In the genomic region with DNA sequence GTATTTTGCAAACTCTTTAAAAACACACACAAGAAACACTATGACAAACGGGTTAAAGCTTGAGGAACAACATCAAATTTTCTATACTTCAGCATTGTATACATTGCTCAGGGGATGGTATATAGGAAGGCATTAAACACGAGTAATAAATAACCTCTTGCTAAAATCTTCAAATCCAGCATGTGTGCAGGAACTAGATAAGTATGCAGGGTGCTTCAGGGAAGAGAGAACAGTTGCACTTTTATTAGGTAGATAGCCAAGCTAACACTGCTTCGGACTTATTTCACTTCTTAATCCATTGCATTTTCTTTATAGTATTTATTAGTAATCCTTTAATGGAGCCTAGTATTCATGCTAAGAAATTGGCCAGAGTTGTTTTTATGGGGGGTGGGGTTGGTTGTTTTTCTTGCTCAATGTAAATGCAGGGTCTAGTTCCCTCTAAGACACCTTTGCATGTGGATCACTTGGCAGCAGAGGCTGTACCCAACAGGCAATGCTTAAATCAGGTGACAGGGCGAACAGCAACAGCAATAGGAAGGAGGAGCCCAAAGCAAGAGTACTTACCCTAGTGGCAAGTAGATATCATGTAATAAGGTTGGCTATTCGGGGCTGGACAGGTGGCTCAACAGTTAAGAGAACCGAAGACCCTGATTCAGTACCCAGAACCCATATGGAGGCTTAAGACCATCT, we compare ENCODE assay signal across 23 mouse cellular contexts.
"Had no signal": no experiment of that assay in that cellular context is flagged by ENCODE, and none has a peak within 500 bp of the region (broad histone marks: within the 10 kb centered on the region; RNA-seq: fewer than 3 reads in every experiment).

No protein-coding gene starts in this region.

- ATAC-seq: liver, postnatal 0 days; lung, postnatal 0 days; midbrain, embryonic 16.5 days had no signal

- DNase-seq: liver, postnatal 0 days; lung, adult 2 months; lung, postnatal 14 days; lung, postnatal 36 days; midbrain, embryonic 14.5 days; retina, postnatal 1 day; right cerebral cortex, adult 18-20 months; right cerebral cortex, postnatal 25 days; right cerebral cortex, postnatal 4 days; spleen, adult 18-20 months; thymus, adult 18-20 months; thymus, postnatal 14 days; thymus, postnatal 36 days had no signal

- H3K27me3 ChIP-seq: lung, embryonic 15.5 days; megakaryocyte, embryonic 14.5 days; midbrain, embryonic 12.5 days; neural tube, embryonic 13.5 days; neural tube, embryonic 15.5 days had no signal

- H3K9ac ChIP-seq: liver, postnatal 0 days; lung, embryonic 15.5 days; midbrain, embryonic 12.5 days; neural tube, embryonic 13.5 days; neural tube, embryonic 15.5 days had no signal

- H3K27ac ChIP-seq: lung, embryonic 15.5 days; macrophage; midbrain, embryonic 10.5 days; midbrain, embryonic 12.5 days; neural tube, embryonic 13.5 days; neural tube, embryonic 15.5 days had no signal

- H3K36me3 ChIP-seq: lung, embryonic 15.5 days; midbrain, embryonic 12.5 days; neural tube, embryonic 13.5 days; neural tube, embryonic 15.5 days had no signal

- H3K4me3 ChIP-seq: lung, embryonic 15.5 days; megakaryocyte, embryonic 14.5 days; midbrain, embryonic 10.5 days; midbrain, embryonic 12.5 days; myocyte; neural tube, embryonic 13.5 days; neural tube, embryonic 15.5 days had no signal

- H3K9me3 ChIP-seq: lung, embryonic 15.5 days; megakaryocyte, embryonic 14.5 days; midbrain, embryonic 10.5 days; midbrain, embryonic 12.5 days; neural tube, embryonic 13.5 days; neural tube, embryonic 15.5 days had no signal

- H3K4me2 ChIP-seq: lung, embryonic 15.5 days; midbrain, embryonic 12.5 days; neural tube, embryonic 13.5 days; neural tube, embryonic 15.5 days had no signal
